Mouse (Mus musculus): ENCODE measurements around the gene Csf2rb2. TPM values are rescaled to one million over a fixed set of nuclear protein-coding genes. Genes with fewer than 3 reads are reported as not detected.

The Csf2rb2 gene
- polyA plus RNA-seq (2017; shearing (Covaris generic)) = under 1 TPM in 1 of 2 experiments, not detected in 1; 0.10 TPM

DNA sequence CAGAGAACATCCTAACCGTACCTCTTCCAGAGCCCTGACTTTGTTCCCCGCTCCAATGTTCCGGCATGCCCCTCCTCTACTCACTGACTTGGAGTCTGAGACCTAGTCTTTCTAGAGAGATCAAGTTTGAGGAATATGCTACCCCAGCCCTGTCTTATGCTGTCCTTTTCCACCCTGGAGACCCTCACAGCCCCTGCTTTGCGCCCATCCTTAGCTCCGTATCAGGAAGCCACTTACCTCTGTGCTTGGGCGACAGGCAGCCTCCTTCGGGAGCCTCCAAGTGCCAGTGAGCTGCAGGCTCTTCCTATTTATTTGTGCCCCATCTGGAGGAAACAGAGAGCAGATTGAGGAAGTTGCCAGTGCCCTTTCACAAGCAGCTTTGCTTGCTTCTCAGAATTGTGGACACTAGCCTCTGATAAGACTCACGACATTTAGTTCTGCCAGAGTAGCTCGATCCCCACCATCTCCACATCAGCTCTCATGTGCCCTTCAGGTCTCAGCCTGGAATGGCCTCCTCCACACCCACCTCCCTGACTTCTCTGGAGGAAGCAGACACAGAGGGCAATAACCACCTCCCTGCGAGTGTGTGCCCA is at the start of gene Csf2rb2:
Csf2rb2 (minus strand) TSS at position 381 of the 593 bp plus-strand sequence.

DNA sequence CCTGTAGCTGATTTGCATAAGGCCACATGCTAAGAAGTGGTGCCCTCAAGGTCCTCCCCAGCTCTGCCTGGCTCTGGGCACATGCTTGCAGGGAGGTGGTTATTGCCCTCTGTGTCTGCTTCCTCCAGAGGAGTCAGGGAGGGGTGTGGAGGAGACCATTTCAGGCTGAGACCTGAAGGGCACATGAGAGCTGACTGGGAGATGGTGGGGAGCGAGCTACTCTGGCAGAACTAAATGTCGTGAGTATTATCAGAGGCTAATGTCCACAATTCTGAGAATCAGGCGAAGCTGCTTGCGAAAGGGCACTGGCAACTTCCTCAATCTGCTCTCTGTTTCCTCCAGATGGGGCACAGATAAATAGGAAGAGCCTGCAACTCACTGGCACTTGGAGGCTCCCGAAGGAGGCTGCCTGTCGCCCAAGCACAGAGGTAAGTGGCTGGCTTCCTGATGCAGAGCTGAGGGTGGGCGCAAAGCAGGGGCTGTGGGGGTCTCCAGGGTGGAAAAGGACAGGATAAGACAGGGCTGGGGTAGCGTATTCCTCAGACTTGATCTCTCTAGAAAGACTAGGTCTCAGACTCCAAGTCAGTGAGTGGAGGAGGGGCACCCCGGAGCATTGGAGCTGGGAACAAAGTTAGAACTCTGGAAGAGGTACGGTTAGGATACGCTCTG is 20.3 kb upstream of the Csf2rb2 start, which contains the start of gene Csf2rb:
Csf2rb (plus strand) TSS at position 82 of the 669 bp plus-strand sequence.

DNA sequence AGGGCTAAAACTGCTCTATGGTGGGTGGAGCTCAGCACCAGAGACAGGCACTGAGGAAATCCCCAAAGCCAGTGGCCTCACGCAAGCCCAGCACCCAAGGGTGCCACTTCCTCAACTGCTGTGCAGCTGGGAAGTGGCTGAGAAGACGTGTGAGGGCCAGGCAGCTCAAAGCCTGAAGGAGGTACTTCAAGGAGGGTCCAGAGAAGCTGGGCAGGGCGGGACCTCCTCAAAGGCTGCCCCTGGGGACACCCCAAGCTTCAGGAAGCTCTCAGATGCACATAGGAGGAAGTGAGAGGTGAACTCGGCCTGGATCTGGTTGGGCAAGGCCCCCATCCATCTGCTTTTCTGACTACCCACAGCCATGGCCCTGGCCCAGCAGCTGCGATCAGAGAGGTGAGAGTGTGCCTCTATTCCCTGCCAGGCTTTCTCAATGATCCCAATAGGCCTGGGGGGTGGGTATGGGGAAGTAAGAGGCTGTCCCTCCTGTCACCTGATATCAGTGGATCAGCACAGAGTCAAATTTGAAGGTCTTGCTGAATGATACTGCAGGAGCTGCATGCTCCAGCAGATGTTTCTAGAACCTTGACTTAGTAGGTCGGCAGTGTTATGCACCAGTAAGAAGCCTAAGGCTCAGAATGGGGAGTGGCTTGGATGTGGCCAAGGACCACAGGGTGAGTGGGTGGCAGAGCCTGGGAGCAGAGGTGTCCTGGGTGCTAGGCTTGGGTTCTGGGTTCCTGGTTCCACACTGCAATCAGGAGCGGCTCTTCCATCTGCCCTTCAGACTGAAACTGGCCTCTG is 60.6 kb downstream of the Csf2rb2 start, which contains the start of gene Ncf4:
Ncf4 (plus strand) TSS at position 107 of the 798 bp plus-strand sequence.

Other genes starting within 250 kb of the Csf2rb2 start
- under 1 TPM in 1 of 2 experiments, not detected in 1; 0.60 TPM for gene Cacng2, start 185.7 kb downstream of the Csf2rb2 start, polyA plus RNA-seq (2017; shearing (Covaris generic))
- gene Ift27, start 131.6 kb downstream of the Csf2rb2 start, polyA plus RNA-seq (2017; shearing (Covaris generic)) = 10 to 100 TPM; 58.7 to 62.5 TPM
- not detected for gene Pvalb, start 99.3 kb downstream of the Csf2rb2 start, polyA plus RNA-seq (2017; shearing (Covaris generic))
- gene Ncf4, start 60.9 kb downstream of the Csf2rb2 start, polyA plus RNA-seq (2017; shearing (Covaris generic)) = 100 to 1,000 TPM; 223 to 226 TPM
- 1 to 10 TPM in 1 of 2 experiments, under 1 TPM in 1; 0.95 to 3.7 TPM for gene Csf2rb, start 20.0 kb upstream of the Csf2rb2 start, polyA plus RNA-seq (2017; shearing (Covaris generic))
- not detected for gene Tex33, start 90.2 kb upstream of the Csf2rb2 start, polyA plus RNA-seq (2017; shearing (Covaris generic))
- gene Tst, start 100.2 kb upstream of the Csf2rb2 start, polyA plus RNA-seq (2017; shearing (Covaris generic)) = under 1 TPM; 0.17 to 0.87 TPM
- 1 to 10 TPM; 1.5 to 8.3 TPM for gene Mpst, start 100.7 kb upstream of the Csf2rb2 start, polyA plus RNA-seq (2017; shearing (Covaris generic))
- gene Kctd17, start 122.8 kb upstream of the Csf2rb2 start, polyA plus RNA-seq (2017; shearing (Covaris generic)) = 10 to 100 TPM; 12.6 to 37.3 TPM
- gene Tmprss6, start 162.9 kb upstream of the Csf2rb2 start, polyA plus RNA-seq (2017; shearing (Covaris generic)) = under 1 TPM in 1 of 2 experiments, not detected in 1; 0.45 TPM
- gene Il2rb, start 189.6 kb upstream of the Csf2rb2 start, polyA plus RNA-seq (2017; shearing (Covaris generic)) = 1,000 to 10,000 TPM in 1 of 2 experiments, 100 to 1,000 TPM in 1; 363 to 1,113 TPM
- gene C1qtnf6, start 225.7 kb upstream of the Csf2rb2 start, polyA plus RNA-seq (2017; shearing (Covaris generic)) = 10 to 100 TPM in 1 of 2 experiments, under 1 TPM in 1; 0.47 to 10.7 TPM
- gene Sstr3, start 239.0 kb upstream of the Csf2rb2 start, polyA plus RNA-seq (2017; shearing (Covaris generic)) = not detected

All from inflammation-experienced regulatory T-cells (primary cell).